27 mouse cellular contexts compared by ENCODE assay signal in the genomic region with DNA sequence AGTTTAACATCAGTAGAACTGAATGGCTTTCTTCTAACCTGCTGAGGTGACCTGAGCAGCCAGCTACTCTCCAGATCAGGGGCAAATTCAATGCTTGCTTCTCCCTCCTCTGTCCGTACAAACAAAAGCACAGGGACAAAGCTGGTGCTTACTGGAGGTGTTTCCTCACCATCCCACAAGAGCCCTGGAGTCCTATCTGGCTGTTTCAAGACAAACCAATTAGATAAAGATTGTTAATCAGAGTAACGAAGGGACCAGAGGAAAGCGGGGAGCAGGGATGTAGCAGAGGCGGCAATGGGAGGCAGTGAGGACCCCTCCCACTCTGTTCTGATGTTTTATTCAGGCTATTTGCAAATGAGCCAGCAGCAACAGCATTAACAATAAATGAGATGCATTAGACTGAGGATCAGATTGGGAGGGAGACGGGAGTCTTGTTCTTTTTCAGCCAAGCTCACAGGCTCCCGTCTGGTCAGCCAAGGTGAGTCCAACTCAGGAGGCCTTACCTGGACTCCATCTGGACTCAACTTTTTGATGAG.
DNase-seq lines count a peak whose midpoint lies in the region; ATAC-seq and TF ChIP-seq lines count a peak whose summit lies in the region.
"Had no signal": no experiment of that assay in that cellular context is flagged by ENCODE, and none has a peak within 500 bp of the region (broad histone marks: within the 10 kb centered on the region; RNA-seq: fewer than 3 reads in every experiment).

No protein-coding gene starts in this region.

- H3K27me3 ChIP-seq in forebrain, embryonic 16.5 days (replicated peaks; ENCODE audit: control insufficient read depth, insufficient read depth, low read length): no peaks in the 10 kb centered on the region
- H3K27me3 ChIP-seq in forebrain, embryonic 10.5 days (ENCODE audit: poor library complexity, severe bottlenecking): no peaks in the 10 kb centered on the region
- H3K27me3 ChIP-seq in hindbrain, embryonic 16.5 days (replicated peaks; ENCODE audit: control insufficient read depth, insufficient read depth, low read length): no peaks in the 10 kb centered on the region
- H3K27me3 ChIP-seq in hindbrain, embryonic 11.5 days (ENCODE audit: control insufficient read depth, insufficient read depth, low read length): no peaks in the 10 kb centered on the region
- H3K27me3 ChIP-seq in neural tube, embryonic 14.5 days (ENCODE audit: control insufficient read depth, insufficient read depth, low read length): no peaks in the 10 kb centered on the region
- no peaks in the 10 kb centered on the region for H3K27me3 ChIP-seq in kidney, embryonic 14.5 days (ENCODE audit: control insufficient read depth, insufficient read depth, low read length)
- H3K27me3 ChIP-seq: embryonic facial prominence, embryonic 12.5 days; heart, embryonic 12.5 days; limb, embryonic 13.5 days; lung, embryonic 15.5 days; Patski had no signal

- DNase-seq in forebrain, embryonic 10.5 days (ENCODE audit: extremely low spot score, low spot score): no peak
- no peak for DNase-seq in hindbrain, embryonic 11.5 days (ENCODE audit: low spot score)
- peak; percentile 47 for DNase-seq in brain, embryonic 14.5 days (ENCODE audit: low read depth)
- DNase-seq: adrenal gland, postnatal 14 days; cerebellum, adult 11-12 months; cerebellum, adult 9-11 months; embryo, embryonic 11 days; gastrocnemius, postnatal 25 days; heart, adult 18-20 months; heart, postnatal 4 days; kidney, adult 18-20 months; kidney, postnatal 36 days; right cerebral cortex, postnatal 4 days; thymus, adult 18-20 months; thymus, postnatal 25 days had no signal

- no peak for TF ChIP-seq CTCF in brain, embryonic 14.5 days (IDR thresholded peaks at IDR 0.05; ENCODE audit: borderline replicate concordance, extremely low read depth, insufficient read depth, insufficient read length)

- H3K4me3 ChIP-seq in forebrain, embryonic 16.5 days (replicated peaks; ENCODE audit: low read length): no peak overlapping the region
- no peak overlapping the region for H3K4me3 ChIP-seq in forebrain, embryonic 10.5 days
- H3K4me3 ChIP-seq in hindbrain, embryonic 16.5 days (ENCODE audit: low read length): no peak overlapping the region
- H3K4me3 ChIP-seq in hindbrain, embryonic 11.5 days (ENCODE audit: low read depth, low read length): no peak overlapping the region
- no peak overlapping the region for H3K4me3 ChIP-seq in neural tube, embryonic 14.5 days (ENCODE audit: low read depth, low read length)
- H3K4me3 ChIP-seq in kidney, embryonic 14.5 days (ENCODE audit: low read length): no peak overlapping the region
- H3K4me3 ChIP-seq: embryonic facial prominence, embryonic 12.5 days; heart, embryonic 12.5 days; layer of hippocampus, adult 2 months; limb, embryonic 13.5 days; lung, embryonic 15.5 days had no signal

- H3K9me3 ChIP-seq in forebrain, embryonic 16.5 days (ENCODE audit: control insufficient read depth, low read length): no peaks in the 10 kb centered on the region
- no peaks in the 10 kb centered on the region for H3K9me3 ChIP-seq in forebrain, embryonic 10.5 days
- no peaks in the 10 kb centered on the region for H3K9me3 ChIP-seq in hindbrain, embryonic 16.5 days (ENCODE audit: control insufficient read depth, low read length)
- H3K9me3 ChIP-seq in hindbrain, embryonic 11.5 days (ENCODE audit: control insufficient read depth, low read length): no peaks in the 10 kb centered on the region
- no peaks in the 10 kb centered on the region for H3K9me3 ChIP-seq in neural tube, embryonic 14.5 days (ENCODE audit: control insufficient read depth, low read length)
- H3K9me3 ChIP-seq in kidney, embryonic 14.5 days (ENCODE audit: control insufficient read depth, low read length): no peaks in the 10 kb centered on the region
- H3K9me3 ChIP-seq: embryonic facial prominence, embryonic 12.5 days; heart, embryonic 12.5 days; limb, embryonic 13.5 days; lung, embryonic 15.5 days had no signal

- no peak overlapping the region for H3K9ac ChIP-seq in forebrain, embryonic 16.5 days (replicated peaks; ENCODE audit: low read depth, low read length)
- H3K9ac ChIP-seq in hindbrain, embryonic 16.5 days (ENCODE audit: low read depth, low read length): no peak overlapping the region
- H3K9ac ChIP-seq in hindbrain, embryonic 11.5 days (ENCODE audit: low read depth, low read length): no peak overlapping the region
- H3K9ac ChIP-seq in neural tube, embryonic 14.5 days (replicated peaks; ENCODE audit: low read depth, low read length): no peak overlapping the region
- H3K9ac ChIP-seq in kidney, embryonic 14.5 days (ENCODE audit: low read depth, low read length): no peak overlapping the region
- H3K9ac ChIP-seq: embryonic facial prominence, embryonic 12.5 days; heart, embryonic 12.5 days; limb, embryonic 13.5 days; lung, embryonic 15.5 days had no signal

- 0 out of 2 replicates have a peak, but pooled peaks cover 2% of the 10 kb centered on the region for H3K4me1 ChIP-seq in forebrain, embryonic 16.5 days (replicated peaks; ENCODE audit: control insufficient read depth, insufficient read depth, low read length)
- peaks cover 10% of the 10 kb centered on the region for H3K4me1 ChIP-seq in forebrain, embryonic 10.5 days
- H3K4me1 ChIP-seq in hindbrain, embryonic 16.5 days (ENCODE audit: control insufficient read depth, insufficient read depth, low read depth, low read length): no peaks in the 10 kb centered on the region; the same call in 1 of the 2 replicates
- no peaks in the 10 kb centered on the region for H3K4me1 ChIP-seq in hindbrain, embryonic 11.5 days (replicated peaks; ENCODE audit: control insufficient read depth, insufficient read depth, low read length)
- peaks cover 12% of the 10 kb centered on the region; the same call in 1 of the 2 replicates for H3K4me1 ChIP-seq in neural tube, embryonic 14.5 days (ENCODE audit: control insufficient read depth, insufficient read depth, low read length)
- H3K4me1 ChIP-seq in kidney, embryonic 14.5 days (ENCODE audit: control insufficient read depth, insufficient read depth, low read length): no peaks in the 10 kb centered on the region
- H3K4me1 ChIP-seq: embryonic facial prominence, embryonic 12.5 days; heart, embryonic 12.5 days; lung, embryonic 15.5 days had no signal

- peak; percentile 43; the same call in 1 of the 2 replicates for ATAC-seq in forebrain, embryonic 16.5 days
- 0 out of 2 replicates have a peak, but pooled peaks have one; percentile 14 for ATAC-seq in hindbrain, embryonic 16.5 days
- ATAC-seq in hindbrain, embryonic 11.5 days (ENCODE audit: low FRiP score): no peak
- peak; percentile 61; the same call in 1 of the 2 replicates for ATAC-seq in neural tube, embryonic 14.5 days (ENCODE audit: low read depth)
- no peak for ATAC-seq in kidney, embryonic 14.5 days (ENCODE audit: low FRiP score, low TSS enrichment)
- ATAC-seq: Patski had no signal

- no peak overlapping the region for H3K4me2 ChIP-seq in forebrain, embryonic 16.5 days (ENCODE audit: low read length)
- no peak overlapping the region for H3K4me2 ChIP-seq in hindbrain, embryonic 16.5 days (ENCODE audit: low read length)
- H3K4me2 ChIP-seq in hindbrain, embryonic 11.5 days (replicated peaks; ENCODE audit: low read depth, low read length): no peak overlapping the region
- no peak overlapping the region for H3K4me2 ChIP-seq in neural tube, embryonic 14.5 days (ENCODE audit: low read depth, low read length)
- H3K4me2 ChIP-seq in kidney, embryonic 14.5 days (replicated peaks; ENCODE audit: low read depth, low read length): no peak overlapping the region
- H3K4me2 ChIP-seq: embryonic facial prominence, embryonic 12.5 days; heart, embryonic 12.5 days; limb, embryonic 13.5 days; liver, embryonic 11.5 days; lung, embryonic 15.5 days had no signal

- 31% methylated on average over 6 of the region's 6 CpGs for whole genome bisulfite sequencing in forebrain, embryonic 16.5 days
- WGBS in forebrain, embryonic 10.5 days: 87% methylated on average over 6 of the region's 6 CpGs
- WGBS in hindbrain, embryonic 16.5 days: 56% methylated on average over 6 of the region's 6 CpGs
- 82% methylated on average over 6 of the region's 6 CpGs for WGBS in hindbrain, embryonic 11.5 days
- WGBS in neural tube, embryonic 14.5 days: 45% methylated on average over 6 of the region's 6 CpGs
- WGBS in kidney, embryonic 14.5 days: 95% methylated on average over 6 of the region's 6 CpGs

- no peaks in the 10 kb centered on the region for H3K36me3 ChIP-seq in forebrain, embryonic 16.5 days (ENCODE audit: control insufficient read depth, insufficient read depth)
- no peaks in the 10 kb centered on the region for H3K36me3 ChIP-seq in forebrain, embryonic 10.5 days (replicated peaks)
- H3K36me3 ChIP-seq in hindbrain, embryonic 16.5 days (ENCODE audit: control insufficient read depth, insufficient read depth, low read length): no peaks in the 10 kb centered on the region
- no peaks in the 10 kb centered on the region for H3K36me3 ChIP-seq in hindbrain, embryonic 11.5 days (ENCODE audit: control insufficient read depth, insufficient read depth, low read length)
- H3K36me3 ChIP-seq in neural tube, embryonic 14.5 days (ENCODE audit: control insufficient read depth, insufficient read depth, low read length): no peaks in the 10 kb centered on the region
- no peaks in the 10 kb centered on the region for H3K36me3 ChIP-seq in kidney, embryonic 14.5 days (ENCODE audit: control insufficient read depth, insufficient read depth, low read length)
- H3K36me3 ChIP-seq: embryonic facial prominence, embryonic 12.5 days; heart, embryonic 12.5 days; limb, embryonic 13.5 days; lung, embryonic 15.5 days had no signal

- H3K27ac ChIP-seq in forebrain, embryonic 16.5 days (ENCODE audit: low read length): no peak overlapping the region
- no peak overlapping the region for H3K27ac ChIP-seq in forebrain, embryonic 10.5 days
- no peak overlapping the region for H3K27ac ChIP-seq in hindbrain, embryonic 16.5 days (ENCODE audit: low read depth, low read length)
- H3K27ac ChIP-seq in hindbrain, embryonic 11.5 days (ENCODE audit: low read depth, low read length): no peak overlapping the region
- no peak overlapping the region for H3K27ac ChIP-seq in neural tube, embryonic 14.5 days (ENCODE audit: low read depth, low read length)
- no peak overlapping the region for H3K27ac ChIP-seq in kidney, embryonic 14.5 days (ENCODE audit: low read depth, low read length)
- H3K27ac ChIP-seq: embryonic facial prominence, embryonic 12.5 days; layer of hippocampus, adult 2 months; limb, embryonic 13.5 days; lung, embryonic 15.5 days; stomach, postnatal 0 days had no signal

- no peak for TF ChIP-seq POLR2A in brain, embryonic 14.5 days (IDR thresholded peaks at IDR 0.05; ENCODE audit: borderline replicate concordance, extremely low read depth, insufficient read depth, insufficient read length, poor library complexity, severe bottlenecking)

Comparison
In these comparisons a context has a peak if more than half of its experiments do, and no peak if none do; other contexts are left out.
1. ATAC-seq: peak in forebrain, embryonic 16.5 days (single experiment), hindbrain, embryonic 16.5 days (single experiment) and neural tube, embryonic 14.5 days (single experiment); none in hindbrain, embryonic 11.5 days (single experiment) and kidney, embryonic 14.5 days (single experiment).